Mouse (Mus musculus) midbrain, embryonic 15.5 days (tissue): Measurements from ENCODE around the gene E030030I06Rik. TPM values are rescaled to one million over a fixed set of nuclear protein-coding genes. Genes with fewer than 3 reads are reported as not detected.
"Not testable (repeated sequence)": the region's sequence is repeated elsewhere in the genome, so short reads cannot be mapped to it uniquely, and the experiment has no call there.

Source experiments
- ATAC-seq: fragments of 200-750 bp; cut with Nextera tagmentation; replicated peaks from 2 replicates; pipeline ENCODE4 v1.8.0; 2017; ENCODE audit warnings: moderate TSS enrichment
- H3K27ac ChIP-seq: fragments of 300-500 bp; sonication (generic); 2 replicates; pipeline ENCODE4 v1.5.1; 2015; ENCODE audit warnings: mild to moderate bottlenecking, inconsistent platforms
- H3K27me3 ChIP-seq: fragments of 300-500 bp; sonication (generic); replicated peaks from 2 replicates; pipeline ENCODE4 v1.6.1; 2015; ENCODE audit warnings: inconsistent platforms
- H3K36me3 ChIP-seq: fragments of 300-500 bp; sonication (generic); replicated peaks from 2 replicates; pipeline ENCODE4 v1.6.1; 2015; ENCODE audit warnings: inconsistent platforms
- H3K4me1 ChIP-seq: fragments of 300-500 bp; sonication (generic); 2 replicates; pipeline ENCODE4 v1.6.1; 2015; ENCODE audit warnings: inconsistent platforms
- H3K4me2 ChIP-seq: fragments of 300-500 bp; sonication (generic); 2 replicates; pipeline ENCODE4 v1.6.1; 2015; ENCODE audit warnings: inconsistent platforms, mild to moderate bottlenecking, moderate library complexity
- H3K4me3 ChIP-seq: fragments of 300-500 bp; sonication (generic); 2 replicates; pipeline ENCODE4 v1.5.1; 2015; ENCODE audit warnings: mild to moderate bottlenecking, inconsistent platforms
- H3K9ac ChIP-seq: fragments of 300-500 bp; sonication (generic); 2 replicates; pipeline ENCODE4 v1.6.1; 2015; ENCODE audit warnings: mild to moderate bottlenecking, inconsistent platforms
- H3K9me3 ChIP-seq: fragments of 300-500 bp; sonication (generic); 2 replicates; pipeline ENCODE4 v1.6.1; 2016; ENCODE audit warnings: inconsistent platforms
- WGBS: fragments of 180-500 bp; shearing (Covaris S2); methylation state at CpG from one replicate; pipeline ENCODE4 v1.1.7; 2015; ENCODE audit warnings: mixed read lengths; 5-methylcytosine and 5-hydroxymethylcytosine counted together
- polyA plus RNA-seq: library from polyadenylated mRNA; unstranded; fragments of >200 nt; fragmentation: Nextera tagmentation; extraction: Ambion mirVana; gene quantifications from 2 replicates; pipeline ENCODE4 v1.2.1, GENCODE M21; 2015

E030030I06Rik gene
- polyA plus RNA-seq, 1 experiment from 2014 or later, result 4.1 TPM

- H3K4me3 ChIP-seq, H3K36me3 ChIP-seq, H3K9ac ChIP-seq, H3K27ac ChIP-seq, H3K9me3 ChIP-seq: not testable (repeated sequence)
- Histone ChIP-seq H3K27me3 (peaks cover 20% of the 10 kb centered on the region), H3K4me1 (peaks cover 11% of the 10 kb centered on the region), H3K4me2 (peak overlapping the region; percentile 34)
- WGBS, result 10% methylated on average over 9 of the region's 9 CpGs
- peak; percentile 51 for ATAC-seq
Observed at GRCm38 (mm10) chr10:22163279-22163678, 14.2 kb upstream of the E030030I06Rik start.

DNA sequence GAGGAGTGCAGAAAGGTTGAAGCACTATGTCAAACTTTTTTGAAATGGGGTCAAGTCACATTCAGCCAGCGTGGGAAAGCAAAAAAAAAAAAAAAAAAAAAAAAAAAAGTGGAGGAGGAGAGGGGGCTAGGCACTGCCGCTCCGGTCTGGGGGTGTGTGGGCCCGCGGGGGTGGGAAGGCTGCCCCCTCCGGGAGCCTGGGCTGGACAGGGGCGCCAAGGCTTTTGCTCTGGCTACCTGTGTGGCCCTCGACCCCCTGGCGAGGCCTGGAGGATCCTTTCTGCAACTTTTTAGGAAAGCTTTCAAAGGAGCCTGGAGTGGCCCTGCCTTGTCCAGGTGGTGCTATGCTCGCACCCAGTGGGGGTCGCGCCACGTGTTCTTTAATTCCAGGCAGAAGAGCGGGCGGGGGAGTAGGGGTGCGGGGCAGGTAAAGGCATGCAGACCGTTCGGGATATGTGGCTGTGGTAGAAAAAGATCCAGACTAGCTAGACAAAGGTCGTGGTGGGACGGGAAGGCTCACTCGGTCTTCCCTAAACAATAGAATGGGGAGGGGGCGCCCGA is 10.6 kb upstream of the E030030I06Rik start:
- Histone ChIP-seq H3K36me3 (no peaks in the 10 kb centered on the region), H3K27ac (no peak overlapping the region), H3K4me1 (peaks cover 13% of the 10 kb centered on the region), H3K27me3 (peaks cover 48% of the 10 kb centered on the region), H3K4me3 (no peak overlapping the region), H3K9me3 (no peaks in the 10 kb centered on the region), H3K9ac (no peak overlapping the region), H3K4me2 (no peak overlapping the region)
- 3% methylated on average over 23 of the region's 23 CpGs for WGBS
- ATAC-seq, result no peak

- no peak overlapping the region for H3K27ac ChIP-seq
- ATAC-seq, result 0 out of 2 replicates have a peak, but pooled peaks have one; percentile 8
- H3K4me1 ChIP-seq, result peaks cover 15% of the 10 kb centered on the region
- no peaks in the 10 kb centered on the region for H3K9me3 ChIP-seq
- peak overlapping the region; percentile 48; the same call in 1 of the 2 replicates for H3K4me2 ChIP-seq
- H3K27me3 ChIP-seq, result peaks cover 48% of the 10 kb centered on the region
- no peak overlapping the region for H3K9ac ChIP-seq
- under 1% methylated on average over 24 of the region's 24 CpGs for WGBS
- H3K4me3 ChIP-seq, result no peak overlapping the region
- H3K36me3 ChIP-seq, result no peaks in the 10 kb centered on the region
Observed at GRCm38 (mm10) chr10:22159131-22159561, 10.1 kb upstream of the E030030I06Rik start.

GRCm38 (mm10) chr10:22158310-22158999 is 9.4 kb upstream of the E030030I06Rik start, which contains the start of the genes Raet1e and H60b:
Gene Raet1e, plus strand, starts transcription at chr10:22158569.
Gene H60b, plus strand, starts transcription at chr10:22158586.
- H3K9ac ChIP-seq, H3K27ac ChIP-seq, H3K36me3 ChIP-seq, H3K9me3 ChIP-seq: not testable (repeated sequence)
- WGBS, result under 1% methylated on average over 48 of the region's 48 CpGs
- peaks cover 48% of the 10 kb centered on the region for H3K27me3 ChIP-seq
- H3K4me2 ChIP-seq, result peak within 1 kb of the TSS; percentile 48
- H3K4me3 ChIP-seq, result peak within 1 kb of the TSS; percentile 24
- H3K4me1 ChIP-seq, result peaks cover 17% of the 10 kb centered on the region
- ATAC-seq, result peak; percentile 76

- Histone ChIP-seq H3K27ac (no peak overlapping the region), H3K4me1 (peaks cover 27% of the 10 kb centered on the region), H3K9me3 (no peaks in the 10 kb centered on the region), H3K9ac (no peak overlapping the region), H3K4me2 (no peak overlapping the region), H3K4me3 (no peak overlapping the region), H3K36me3 (no peaks in the 10 kb centered on the region), H3K27me3 (peaks cover 49% of the 10 kb centered on the region)
- ATAC-seq, result no peak
- WGBS, result 11% methylated on average over 3 of the region's 3 CpGs
Observed at GRCm38 (mm10) chr10:22154871-22155799, 6.1 kb upstream of the E030030I06Rik start.

- WGBS, result under 1% methylated on average over 38 of the region's 38 CpGs
- Histone ChIP-seq H3K4me2 (peak overlapping the region; percentile 56), H3K4me3 (peak overlapping the region; percentile 30), H3K4me1 (peaks cover 34% of the 10 kb centered on the region), H3K27me3 (peaks cover 53% of the 10 kb centered on the region)
- not testable (repeated sequence) for ATAC-seq, H3K27ac ChIP-seq, H3K36me3 ChIP-seq, H3K9me3 ChIP-seq, H3K9ac ChIP-seq
Observed at GRCm38 (mm10) chr10:22154127-22154526, 5.1 kb upstream of the E030030I06Rik start.

DNA sequence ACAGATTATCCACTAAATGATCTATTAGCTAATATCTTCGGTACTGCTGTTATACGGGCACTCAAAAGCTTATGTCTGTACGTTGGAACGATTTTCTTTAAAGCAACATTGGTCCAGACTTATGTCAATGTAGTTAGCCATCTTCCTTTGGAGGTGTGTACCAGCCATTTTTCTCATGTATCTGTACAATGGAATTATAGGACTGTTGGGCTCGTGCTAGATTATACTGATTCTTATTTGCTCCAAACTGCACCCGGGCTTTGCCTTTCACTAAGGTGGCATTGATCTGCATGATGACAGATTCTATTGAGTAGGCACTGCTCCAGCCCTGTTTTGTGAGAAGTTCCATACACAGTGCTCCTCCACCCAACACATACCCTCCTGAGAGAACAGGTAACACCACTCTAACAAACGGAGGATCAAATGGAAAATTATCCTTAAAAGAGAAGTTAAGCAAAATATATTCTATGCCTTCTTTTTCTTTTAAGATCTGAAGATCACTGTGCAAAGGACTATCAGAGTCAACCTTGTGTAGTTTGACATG is 4.1 kb upstream of the E030030I06Rik start:
- H3K9ac ChIP-seq, H3K4me3 ChIP-seq, H3K4me2 ChIP-seq, ATAC-seq, H3K27ac ChIP-seq, H3K9me3 ChIP-seq, H3K36me3 ChIP-seq: not testable (repeated sequence)
- peaks cover 34% of the 10 kb centered on the region for H3K4me1 ChIP-seq
- H3K27me3 ChIP-seq, result peaks cover 51% of the 10 kb centered on the region
- WGBS, result 5% methylated on average over 7 of the region's 7 CpGs

- H3K27me3 ChIP-seq, result peaks cover 45% of the 10 kb centered on the region
- 3% methylated on average over 11 of the region's 11 CpGs for WGBS
Observed at GRCm38 (mm10) chr10:22151863-22152640, 3.0 kb upstream of the E030030I06Rik start.

GRCm38 (mm10) chr10:22151056-22151862 is 2.2 kb upstream of the E030030I06Rik start:
- not testable (repeated sequence) for H3K27ac ChIP-seq, ATAC-seq, H3K36me3 ChIP-seq, H3K9me3 ChIP-seq, H3K9ac ChIP-seq
- Histone ChIP-seq H3K4me1 (peaks cover 35% of the 10 kb centered on the region), H3K27me3 (peaks cover 37% of the 10 kb centered on the region), H3K4me2 (peak overlapping the region; percentile 6; the same call in 1 of the 2 replicates), H3K4me3 (0 out of 2 replicates have a peak overlapping the region, but pooled peaks have one; percentile 7)
- WGBS, result 1% methylated on average over 55 of the region's 55 CpGs

More at GRCm38 (mm10) chr10:22151863-22152640, 3.0 kb upstream of the E030030I06Rik start:
- not testable (repeated sequence) for ATAC-seq, H3K27ac ChIP-seq, H3K4me3 ChIP-seq, H3K9ac ChIP-seq, H3K4me2 ChIP-seq, H3K9me3 ChIP-seq, H3K36me3 ChIP-seq
- peaks cover 35% of the 10 kb centered on the region for H3K4me1 ChIP-seq

DNA sequence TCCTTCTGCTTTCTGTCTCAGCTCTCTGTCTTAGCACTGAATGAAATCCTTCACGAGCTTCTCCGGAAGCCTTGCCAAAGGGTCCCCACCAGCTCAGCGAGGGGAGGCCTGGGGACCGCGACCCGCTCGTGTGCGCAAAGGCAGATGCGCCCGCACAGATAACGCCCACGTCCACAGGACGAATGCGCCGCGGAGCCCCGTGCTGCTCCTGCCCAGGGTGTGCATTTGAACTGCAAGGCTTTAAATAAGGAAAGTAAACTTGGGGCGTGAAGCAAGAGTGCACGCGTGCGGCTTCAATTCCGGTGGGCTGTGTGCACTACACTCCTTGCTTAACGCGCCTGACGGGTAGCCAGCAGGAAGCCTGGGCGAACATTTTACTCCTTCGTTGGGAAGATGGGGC is 1.5 kb upstream of the E030030I06Rik start:
- H3K4me3 ChIP-seq, result peak overlapping the region; percentile 52; the same call in 1 of the 2 replicates
- H3K4me2 ChIP-seq, result peak overlapping the region; percentile 92
- no peaks in the 10 kb centered on the region for H3K9me3 ChIP-seq
- H3K9ac ChIP-seq, result no peak overlapping the region
- WGBS, result under 1% methylated on average over 27 of the region's 27 CpGs
- no peaks in the 10 kb centered on the region for H3K36me3 ChIP-seq
- no peak for ATAC-seq
- H3K4me1 ChIP-seq, result peaks cover 35% of the 10 kb centered on the region
- H3K27me3 ChIP-seq, result peaks cover 31% of the 10 kb centered on the region
- H3K27ac ChIP-seq, result no peak overlapping the region
